Mouse (Mus musculus) retina, embryonic 14.5 days (tissue): ENCODE data around the gene Rasgrp3.
A peak's percentile ranks its signal among the peaks of the same experiment; 100 is the strongest.

Experiments
- DNase-seq: peaks from one replicate; pipeline ENCODE4 v3.0.0-alpha.2; 2015; ENCODE audit warnings: low spot score

Gene Rasgrp3

DNA sequence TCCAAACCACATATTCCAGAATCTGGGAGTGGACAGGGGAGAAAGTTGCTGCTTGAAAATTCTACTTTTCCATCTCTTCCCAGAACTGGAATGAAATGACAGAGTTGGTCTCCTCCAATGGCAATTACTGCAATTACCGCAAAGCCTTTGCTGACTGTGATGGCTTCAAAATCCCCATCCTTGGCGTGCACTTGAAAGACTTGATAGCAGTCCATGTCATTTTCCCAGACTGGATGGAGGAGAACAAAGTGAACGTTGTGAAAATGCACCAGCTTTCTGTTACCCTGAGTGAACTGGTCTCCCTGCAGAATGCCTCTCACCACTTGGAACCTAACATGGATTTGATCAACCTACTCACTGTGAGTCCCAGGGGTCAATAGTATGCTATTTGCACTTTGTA, 67.3 kb downstream of the Rasgrp3 start:
- no peak for DNase-seq

DNA sequence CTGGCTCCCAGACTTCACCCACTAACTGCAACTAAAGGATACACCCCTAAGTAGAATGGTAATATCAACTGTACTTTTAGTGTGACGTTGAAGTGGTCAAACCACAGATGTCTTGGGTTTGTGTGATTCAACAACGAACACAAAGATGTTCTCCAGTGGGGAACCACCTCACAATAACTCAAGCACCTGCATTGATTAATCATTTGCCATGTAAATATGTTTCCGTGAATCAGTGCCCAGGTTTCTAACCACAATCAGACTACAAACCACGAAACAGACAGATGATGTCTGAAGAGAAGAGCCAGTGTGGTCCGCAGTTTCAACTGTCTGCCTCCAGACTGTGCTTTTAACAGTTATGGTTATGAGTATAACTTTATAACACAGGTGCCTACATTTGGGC, 69.4 kb downstream of the Rasgrp3 start:
- no peak for DNase-seq

DNA sequence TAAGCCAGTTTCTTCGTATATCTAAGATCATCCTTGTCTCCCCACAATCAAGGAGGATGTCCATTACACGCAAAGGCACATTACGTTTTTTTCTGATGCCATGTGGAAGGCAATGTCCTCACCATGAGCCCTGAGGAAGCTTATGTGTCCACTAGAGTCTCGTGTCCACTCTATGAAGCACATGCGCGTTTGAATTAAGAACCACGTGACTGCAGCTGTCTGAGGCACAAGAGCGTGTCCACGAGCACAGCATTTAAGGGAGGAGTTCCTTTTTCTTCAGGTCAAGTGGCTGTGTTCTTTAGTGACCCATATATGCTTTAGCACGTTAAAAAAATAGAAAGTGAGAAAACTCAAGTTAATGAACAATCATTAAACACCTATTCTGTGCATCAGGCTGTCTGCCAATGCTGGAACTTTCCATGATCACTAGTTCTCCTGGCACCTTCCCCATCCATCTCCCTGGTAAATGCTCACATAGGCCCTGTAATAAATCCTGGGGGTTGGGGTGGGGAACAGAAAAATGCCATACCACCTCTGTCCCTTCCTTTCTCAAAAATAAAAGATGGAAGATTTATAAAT, 70.5 kb downstream of the Rasgrp3 start:
- DNase-seq = no peak

DNA sequence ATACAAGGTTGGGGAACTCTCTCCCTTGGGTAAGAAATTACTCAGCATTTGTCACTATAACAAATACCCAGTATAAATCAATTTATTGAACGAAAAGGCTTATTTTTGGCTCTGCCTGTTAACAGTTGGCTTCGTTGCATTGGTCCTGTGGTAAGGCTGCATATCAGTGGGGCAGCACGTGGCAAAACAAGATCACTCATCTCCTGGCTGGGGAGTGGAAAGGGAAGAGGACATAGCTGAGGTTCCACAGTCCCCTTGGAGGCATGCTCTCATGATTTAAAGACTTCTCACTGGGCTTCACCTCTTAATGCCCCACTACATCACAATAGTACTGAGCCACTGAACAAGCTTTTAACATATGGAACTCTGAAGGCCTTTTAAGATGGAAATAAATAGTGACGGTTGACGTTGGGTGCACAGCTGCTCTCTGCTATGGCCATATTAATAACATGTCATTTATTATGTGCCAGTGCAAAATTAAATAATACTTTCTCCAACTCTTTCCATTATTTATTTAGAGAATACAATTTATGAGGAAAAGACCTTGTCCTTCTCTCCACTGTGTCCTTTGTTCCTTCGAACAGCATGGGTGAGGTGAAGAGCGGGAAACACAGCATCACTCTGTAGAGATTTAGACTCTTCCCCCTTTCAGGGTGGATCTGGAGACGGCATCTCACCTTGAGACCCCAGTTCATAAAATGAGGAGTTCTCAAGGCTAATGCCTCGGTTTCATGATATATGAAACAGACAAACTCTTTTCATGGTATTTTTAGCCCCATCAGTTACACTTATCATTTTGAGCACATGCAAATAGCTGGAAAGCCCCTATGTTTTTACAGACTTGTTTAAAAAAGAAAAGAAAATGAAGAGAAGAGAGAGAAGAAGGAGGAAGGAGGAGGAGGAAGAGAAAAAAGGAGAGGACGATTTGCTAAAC, 71.3 kb downstream of the Rasgrp3 start:
- DNase-seq = no peak

DNA sequence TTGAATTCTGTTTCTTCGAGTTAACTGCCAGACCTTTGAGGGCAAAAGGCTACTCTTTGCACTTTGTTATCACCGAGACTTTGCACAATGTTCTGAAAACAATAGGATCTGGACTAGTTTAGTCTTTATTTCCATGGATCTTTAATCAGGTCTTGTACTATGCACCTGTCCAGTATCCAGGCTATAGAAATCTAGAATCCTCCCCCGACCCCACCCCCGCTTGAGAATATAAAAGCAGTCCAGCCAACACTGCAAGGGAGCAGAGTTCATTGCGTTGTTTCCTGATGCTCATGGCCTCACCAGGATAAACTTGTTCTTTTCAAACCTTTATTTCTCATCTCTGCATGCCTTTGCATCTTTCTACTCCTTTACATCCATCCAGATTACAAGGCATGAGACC, 73.6 kb downstream of the Rasgrp3 start:
- DNase-seq = no peak

DNA sequence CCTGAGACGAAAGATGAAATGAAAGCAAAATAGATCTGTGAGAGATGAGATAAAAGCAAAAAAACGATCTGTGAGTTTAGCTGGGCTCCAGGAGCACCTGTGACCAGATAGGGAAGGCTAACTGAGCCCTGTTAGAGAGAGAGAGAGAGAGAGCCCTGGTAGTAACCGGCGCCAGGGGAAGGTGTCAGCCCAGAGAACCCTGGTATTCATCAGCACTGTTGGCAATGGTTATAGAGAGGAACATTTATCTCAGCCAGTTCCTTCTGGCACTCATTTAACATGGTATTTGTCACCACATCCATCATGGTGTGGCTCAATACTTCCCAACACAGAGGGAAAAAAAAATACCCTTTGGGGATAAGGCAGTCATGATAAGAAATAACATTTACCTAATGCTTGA, 80.9 kb downstream of the Rasgrp3 start:
- DNase-seq = no peak

DNA sequence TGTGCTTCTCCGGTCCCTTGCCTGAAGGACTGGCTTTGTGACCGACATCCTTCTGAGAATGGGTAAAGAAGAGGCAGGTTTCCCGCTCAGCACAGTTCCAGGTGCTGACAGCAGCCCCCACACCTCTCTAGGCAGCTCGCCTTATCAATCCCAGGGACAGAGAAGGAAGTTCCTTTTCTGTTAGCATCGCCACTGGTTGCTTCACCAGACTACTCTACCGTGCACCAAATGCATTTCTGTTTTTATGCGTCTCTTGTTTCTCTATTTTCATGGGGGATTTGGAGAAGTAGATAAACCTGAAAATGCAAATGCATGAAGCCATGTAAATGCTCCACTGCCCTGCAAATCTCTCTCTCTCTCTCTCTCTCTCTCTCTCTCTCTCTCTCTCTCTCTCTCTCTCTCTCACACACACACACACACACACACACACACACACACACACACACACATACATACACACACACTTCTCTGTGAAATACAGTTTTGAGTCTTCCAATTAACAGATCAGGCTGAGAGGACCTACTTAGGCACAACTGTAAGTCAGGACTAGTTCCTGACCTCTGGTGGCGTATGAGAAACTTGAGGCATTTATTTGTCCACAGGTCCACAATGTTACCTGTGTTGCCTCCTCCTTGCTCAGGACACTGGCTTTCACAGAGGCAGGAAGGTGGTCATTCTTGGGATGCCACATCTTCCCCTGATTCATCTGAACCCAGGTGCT, 82.6 kb downstream of the Rasgrp3 start:
- no peak for DNase-seq

DNA sequence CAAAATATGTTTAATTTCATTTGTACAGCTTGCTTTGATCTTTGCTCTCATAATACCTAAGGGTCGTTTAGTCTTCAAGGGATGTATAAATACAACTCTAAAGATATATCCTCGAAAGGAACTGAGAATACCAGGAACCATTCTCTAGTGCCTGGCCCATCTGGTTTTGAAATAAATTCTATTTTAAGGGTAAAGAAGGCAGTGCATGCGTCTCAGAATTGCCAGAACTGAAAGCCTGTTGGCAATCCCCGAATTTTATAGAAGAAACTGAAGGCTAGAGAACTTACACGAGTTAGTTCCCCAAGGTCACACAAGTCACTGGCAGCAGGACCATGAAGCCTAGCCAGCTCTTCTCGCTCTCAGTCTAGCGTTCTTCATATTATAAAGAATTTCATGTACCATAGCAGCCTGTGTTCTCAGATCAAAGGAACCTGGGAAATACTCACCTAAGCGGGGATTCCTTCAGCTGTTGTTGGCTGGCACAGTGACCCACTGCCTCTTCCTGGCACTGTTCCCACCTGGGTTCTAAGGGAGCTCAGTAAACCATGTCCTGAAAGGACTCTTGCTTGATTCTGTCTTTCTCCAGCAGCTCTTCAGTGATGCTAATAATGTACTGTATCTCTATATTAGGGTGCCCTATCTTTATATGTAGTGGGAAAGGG, 83.7 kb downstream of the Rasgrp3 start:
- DNase-seq = no peak

DNA sequence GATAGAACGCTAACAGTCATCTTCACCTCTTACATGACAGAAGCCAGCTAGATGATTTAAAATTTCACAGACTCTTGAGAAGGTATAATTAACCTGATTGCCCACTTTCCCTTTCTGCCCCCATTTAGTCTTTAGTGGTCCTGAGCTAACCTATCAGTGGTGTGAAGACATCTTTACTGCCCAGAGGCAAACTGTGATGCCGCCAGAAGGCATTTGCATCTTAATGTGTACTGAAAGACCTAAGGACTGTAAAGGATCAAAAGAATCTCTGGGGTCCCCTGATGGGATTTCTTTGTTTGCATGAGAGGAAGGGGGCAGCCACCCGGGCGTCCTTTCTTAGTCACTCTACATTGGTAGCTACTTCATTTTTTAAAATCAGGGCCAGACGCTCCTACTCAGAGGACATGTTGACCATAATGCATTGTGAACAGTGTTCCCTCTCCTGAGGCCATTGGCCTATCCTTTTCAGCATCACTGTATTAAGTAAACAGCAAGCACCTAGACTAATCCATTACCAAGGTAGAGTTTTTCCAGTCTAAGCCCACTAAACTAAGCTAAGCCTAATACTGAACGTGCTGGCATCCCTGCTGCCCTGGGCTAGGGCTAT, 85.6 kb downstream of the Rasgrp3 start:
- DNase-seq = no peak

DNA sequence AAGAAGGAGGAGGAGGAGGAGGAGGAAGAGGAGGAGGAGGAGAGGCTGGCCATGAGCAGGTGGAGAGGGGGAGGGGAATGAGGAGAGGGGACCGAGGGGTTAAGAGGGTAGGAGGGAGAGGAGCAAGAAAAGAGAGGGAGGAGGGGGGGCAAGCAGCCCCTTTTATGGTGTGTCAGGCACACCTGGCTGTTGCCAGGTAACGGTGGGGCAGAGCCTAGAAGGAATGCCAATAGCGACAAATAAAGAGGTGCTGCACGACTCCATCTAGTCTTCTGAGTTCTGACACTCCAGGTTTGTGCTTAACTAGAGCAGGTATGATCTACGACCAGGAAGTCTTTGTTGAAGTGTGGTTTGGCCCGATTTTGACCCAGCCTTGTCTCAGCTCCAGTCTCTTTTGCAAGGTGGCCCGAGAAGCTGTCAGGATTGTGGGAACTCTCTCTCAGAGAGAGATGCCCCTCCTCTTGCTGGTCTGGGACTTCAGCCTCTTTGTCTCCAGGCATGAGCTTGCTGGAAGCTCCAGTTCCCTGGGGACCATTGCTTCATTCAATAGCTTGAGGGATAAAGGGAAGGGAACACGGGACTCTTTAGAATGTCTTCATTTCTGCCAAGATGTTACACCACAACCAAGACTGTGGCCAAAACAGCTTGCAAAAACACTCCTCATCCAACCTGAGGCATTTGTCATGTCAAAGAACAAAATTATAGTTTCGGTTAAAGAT, 86.8 kb downstream of the Rasgrp3 start:
- DNase-seq = no peak

DNA sequence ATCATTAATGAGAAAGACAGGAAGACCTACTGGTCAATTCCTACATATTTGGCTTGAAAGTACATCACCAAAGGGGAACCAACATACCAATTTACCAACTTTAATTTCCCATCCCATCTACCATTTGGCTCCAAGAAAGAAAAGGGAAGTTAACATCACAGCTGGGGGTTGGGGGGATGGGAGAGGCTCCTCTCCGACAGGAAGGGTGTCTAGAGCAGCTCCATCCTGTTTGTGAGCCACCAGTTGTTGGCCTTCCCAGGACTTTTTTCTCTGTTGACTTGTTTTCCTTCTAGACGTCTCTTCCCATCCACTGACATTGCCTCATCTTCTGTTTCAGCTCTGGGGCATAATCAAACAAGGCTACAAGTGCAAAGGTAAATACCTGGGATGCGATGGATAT, 88.1 kb downstream of the Rasgrp3 start:
- no peak for DNase-seq

DNA sequence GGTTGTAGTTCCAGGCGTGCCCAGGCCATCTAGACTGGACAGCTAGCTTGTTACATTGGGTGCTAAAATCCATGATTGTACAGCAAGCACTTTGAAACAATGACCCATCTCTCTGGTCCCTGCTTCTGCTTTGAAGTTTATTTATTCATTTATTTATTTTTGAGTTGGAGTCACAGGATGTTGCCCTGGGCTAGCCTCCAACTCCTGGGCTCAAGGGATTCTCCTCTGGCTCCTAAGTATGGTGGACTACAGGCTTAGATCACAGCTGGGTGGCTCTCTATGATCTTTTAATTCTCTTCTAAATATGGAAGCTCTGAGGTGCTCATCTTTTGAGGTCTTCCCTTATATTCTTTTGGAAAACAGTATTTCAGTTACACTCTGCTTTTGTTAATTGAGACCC, 90.7 kb downstream of the Rasgrp3 start:
- DNase-seq = no peak

DNA sequence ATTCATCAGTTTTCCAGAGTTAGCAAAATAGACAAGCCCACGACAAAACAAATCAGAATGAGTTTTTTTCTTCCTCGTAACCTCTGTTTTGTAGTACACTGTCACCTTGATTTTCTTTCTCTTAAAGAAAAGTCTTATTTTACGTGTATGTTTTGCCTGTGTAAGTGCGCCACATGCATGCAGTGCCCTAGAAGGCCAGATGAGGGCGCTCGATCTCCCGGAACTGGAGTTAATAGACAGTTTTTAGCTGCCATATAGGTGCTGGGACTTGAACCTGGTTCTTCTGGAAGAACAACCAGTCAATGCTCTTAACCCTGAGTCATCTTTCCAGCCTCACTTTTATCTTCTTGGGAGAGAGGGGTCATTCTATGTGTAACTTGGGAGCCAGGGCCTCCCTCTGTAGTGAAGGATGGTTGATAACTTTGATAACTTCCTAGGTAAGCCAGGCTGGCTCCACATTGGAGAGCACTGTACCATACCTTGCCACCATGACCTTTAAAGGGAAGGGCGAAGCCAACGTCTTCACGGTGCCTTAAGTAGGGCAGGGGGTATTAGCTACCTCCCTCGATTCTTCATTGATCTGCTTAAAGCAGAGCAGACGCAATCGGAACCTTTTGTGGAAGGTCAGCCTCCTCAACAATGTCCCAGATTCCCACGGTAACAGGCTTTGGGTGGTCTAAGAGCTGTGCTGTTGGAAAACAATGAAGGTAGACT, 93.7 kb downstream of the Rasgrp3 start:
- DNase-seq = no peak

DNA sequence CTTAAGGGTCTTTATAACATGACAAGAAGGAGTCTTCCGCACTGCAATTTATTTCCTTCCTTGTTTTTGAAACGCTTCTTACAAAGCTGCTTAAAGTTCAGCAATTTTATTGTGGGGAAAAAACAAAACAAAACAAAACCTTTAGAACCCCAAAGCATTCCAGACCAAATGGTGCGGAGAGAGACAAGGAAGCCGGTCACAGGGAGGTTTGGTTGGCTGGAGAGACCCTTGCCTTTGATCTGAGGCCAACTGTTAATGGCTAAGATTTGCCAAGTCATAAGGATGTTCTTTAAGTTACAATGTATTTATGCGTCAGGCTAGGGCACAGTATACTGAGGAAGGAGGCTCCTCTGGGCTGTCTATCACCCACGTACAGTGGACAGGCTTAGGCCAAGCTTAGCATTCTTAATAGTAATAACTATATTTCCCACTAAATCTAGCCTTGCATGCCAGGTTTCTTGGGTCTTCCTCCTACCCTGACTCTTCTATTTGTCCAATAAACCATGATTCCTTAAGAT, 96.8 kb downstream of the Rasgrp3 start:
- no peak for DNase-seq

DNA sequence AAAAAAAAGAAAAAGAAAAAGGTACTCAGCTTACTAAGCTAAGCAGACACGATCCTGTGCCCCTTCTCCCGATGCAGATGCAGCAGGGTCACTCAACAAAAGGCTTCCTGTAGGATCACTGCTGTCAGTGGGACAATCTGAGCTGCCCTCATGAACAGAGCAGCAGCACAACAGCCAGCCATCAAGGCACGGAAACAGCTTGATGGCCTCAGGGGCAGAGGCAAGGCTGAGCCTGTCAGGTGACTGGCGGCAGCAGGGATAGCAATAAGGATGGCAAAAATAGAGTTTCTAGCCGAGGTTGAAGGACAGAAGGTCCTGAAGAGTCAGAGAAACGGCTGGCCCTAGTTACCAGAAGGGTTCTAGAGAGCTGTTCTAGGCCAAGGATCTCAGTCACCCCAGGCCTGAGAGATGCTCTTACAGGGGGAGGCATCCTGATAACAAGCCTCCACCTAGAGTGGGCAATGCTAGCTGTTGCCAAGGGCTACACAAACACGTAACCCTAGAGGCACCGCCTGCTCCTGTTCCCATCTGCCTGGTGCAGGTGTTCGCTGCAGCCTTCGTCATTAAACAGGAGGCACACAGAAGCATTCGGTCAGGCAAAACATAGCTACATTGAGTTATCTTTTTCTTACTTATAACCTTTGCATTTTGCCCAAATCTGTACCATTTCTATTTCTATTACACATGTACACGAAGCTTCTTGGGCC, 98.8 kb downstream of the Rasgrp3 start:
- no peak for DNase-seq

DNA sequence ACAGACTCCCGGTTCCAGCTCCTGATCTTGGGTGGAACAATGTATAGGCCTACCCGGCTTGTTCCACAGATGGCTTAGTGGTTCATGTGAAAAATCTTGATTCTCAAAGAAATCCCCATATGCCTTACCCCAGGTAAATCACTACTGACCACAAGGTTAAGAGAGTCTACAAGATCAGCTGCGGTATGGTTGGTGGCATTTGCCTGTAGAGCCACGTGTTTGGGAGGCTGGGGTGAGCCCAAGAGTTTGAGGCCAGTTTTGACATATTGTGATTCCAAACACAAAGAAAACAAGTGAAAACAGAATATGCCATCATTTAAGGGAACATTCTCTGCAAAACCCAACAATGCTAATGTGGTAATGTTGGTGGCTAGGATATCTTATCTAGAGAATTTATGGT, 99.9 kb downstream of the Rasgrp3 start:
- DNase-seq = no peak

DNA sequence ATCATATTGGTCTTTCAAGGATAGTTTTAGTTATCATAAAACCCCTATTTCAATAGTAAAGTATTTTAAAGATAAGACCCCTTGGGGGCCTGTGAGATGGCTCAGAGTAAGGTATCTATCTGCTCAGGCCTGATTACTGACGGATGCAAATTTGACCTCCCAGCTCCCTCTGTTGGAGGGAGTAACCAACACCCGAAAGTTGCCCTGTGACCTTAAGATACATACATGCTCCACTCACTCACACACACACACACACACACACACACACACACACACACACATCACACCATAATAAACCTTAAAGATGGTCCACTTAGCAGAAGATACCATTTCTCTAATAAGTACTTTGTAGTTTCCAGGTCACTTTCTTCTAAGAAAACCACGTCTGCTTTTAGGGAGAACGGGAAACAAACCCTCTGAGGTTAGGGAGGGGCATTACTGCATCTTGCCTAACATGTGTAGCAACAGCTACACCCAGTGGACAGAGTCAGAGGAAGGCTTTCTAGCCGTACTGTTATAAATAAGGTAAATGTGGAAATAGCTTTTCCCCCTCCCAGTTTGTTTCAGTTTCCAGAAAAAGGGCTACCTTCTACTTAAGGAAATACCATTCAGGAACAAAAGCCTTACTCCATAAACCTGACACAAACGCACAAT, 100.8 kb downstream of the Rasgrp3 start:
- peak; percentile 50 for DNase-seq

DNA sequence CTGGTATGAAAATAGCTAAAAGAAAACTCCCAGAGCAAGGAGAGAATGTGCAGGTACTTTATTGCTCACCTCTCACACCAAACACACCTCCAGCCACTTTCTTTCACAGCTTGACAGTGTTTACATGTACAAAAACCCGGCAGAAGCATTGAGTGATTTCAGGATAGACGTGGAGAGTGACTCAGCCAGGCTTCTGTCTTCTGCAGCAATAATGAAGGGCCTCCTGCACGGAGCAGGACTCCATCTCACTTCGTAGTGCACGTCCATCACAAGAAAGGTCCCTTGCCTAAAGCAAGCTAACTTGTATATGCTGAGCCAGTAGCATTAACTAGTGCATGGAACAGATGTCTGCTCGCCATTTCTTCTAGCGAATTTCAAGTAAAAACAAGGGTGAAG, 101.4 kb downstream of the Rasgrp3 start:
- DNase-seq = no peak

DNA sequence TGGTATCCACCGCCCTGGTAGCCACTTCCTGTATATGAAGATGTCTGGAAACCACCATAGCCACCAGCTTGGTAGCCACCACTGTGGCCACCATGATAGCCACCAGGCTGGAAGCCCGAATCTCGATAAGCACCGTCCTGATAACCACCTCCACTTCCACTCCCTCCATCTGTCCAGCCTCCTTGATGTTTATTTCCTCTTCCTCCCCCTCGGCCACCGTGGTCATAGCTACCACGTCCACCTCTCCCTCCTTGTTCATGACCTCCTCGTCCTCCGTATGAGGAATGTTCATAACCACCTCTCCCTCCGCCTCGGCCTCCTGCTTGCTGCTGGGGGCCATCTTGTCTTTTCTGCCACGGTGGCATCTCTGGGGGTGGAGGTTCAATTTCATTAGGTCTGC, 102.7 kb downstream of the Rasgrp3 start:
- no peak for DNase-seq
